Mouse (Mus musculus): ENCODE data around the gene Chst8.

Gene Chst8

GRCm38 (mm10) chr7:34630211-34631085 lies 182.1 kb downstream of the Chst8 start:
- peak; percentile 89 for DNase-seq (ENCODE audit: low spot score)

- DNase-seq (ENCODE audit: low spot score): peak; percentile 70
Measured at GRCm38 (mm10) chr7:34629702-34630210, 182.8 kb downstream of the Chst8 start.

Data from testis, postnatal 10 days (tissue).